Mouse (Mus musculus): Measurements from ENCODE around the gene Gm5129. TPM values are rescaled to one million over a fixed set of nuclear protein-coding genes. Genes with fewer than 3 reads are reported as not detected.
"Not testable (repeated sequence)": the region's sequence is repeated elsewhere in the genome, so short reads cannot be mapped to it uniquely, and the experiment has no call there.

Gene Gm5129
- polyA plus RNA-seq, 1 experiment from 2014 or later, result not detected

GRCm38 (mm10) chr5:29747661-29748060 lies 11.9 kb upstream of the Gm5129 start:
- Histone ChIP-seq H3K27me3 (ENCODE audit: poor library complexity, severe bottlenecking) (no peaks in the 10 kb centered on the region), H3K9me3 (no peaks in the 10 kb centered on the region), H3K27ac (no peak overlapping the region), H3K36me3 (replicated peaks) (peaks cover 63% of the 10 kb centered on the region), H3K4me1 (no peaks in the 10 kb centered on the region), H3K4me3 (no peak overlapping the region)
- WGBS, result 98% methylated on average over 2 of the region's 2 CpGs
- no peak for DNase-seq (ENCODE audit: extremely low spot score, low spot score)

- 85% methylated on average over 4 of the region's 4 CpGs for WGBS
- H3K4me3 ChIP-seq, result no peak overlapping the region
- DNase-seq (ENCODE audit: extremely low spot score, low spot score), result no peak
These were observed 5.4 kb upstream of the Gm5129 start for GRCm38 (mm10) chr5:29741093-29741492.

GRCm38 (mm10) chr5:29740651-29741050 lies 4.9 kb upstream of the Gm5129 start:
- Histone ChIP-seq H3K9me3 (no peaks in the 10 kb centered on the region), H3K27ac (no peak overlapping the region), H3K4me1 (peaks cover 24% of the 10 kb centered on the region), H3K27me3 (ENCODE audit: poor library complexity, severe bottlenecking) (no peaks in the 10 kb centered on the region), H3K36me3 (replicated peaks) (peaks cover 25% of the 10 kb centered on the region), H3K4me3 (no peak overlapping the region)
- WGBS, result 87% methylated on average over 1 of the region's 1 CpGs
- DNase-seq (ENCODE audit: extremely low spot score, low spot score), result no peak

More at GRCm38 (mm10) chr5:29741093-29741492, 5.4 kb upstream of the Gm5129 start:
- no peak overlapping the region for H3K27ac ChIP-seq
- H3K27me3 ChIP-seq (ENCODE audit: poor library complexity, severe bottlenecking), result no peaks in the 10 kb centered on the region
- H3K4me1 ChIP-seq, result peaks cover 24% of the 10 kb centered on the region
- no peaks in the 10 kb centered on the region for H3K9me3 ChIP-seq
- H3K36me3 ChIP-seq (replicated peaks), result peaks cover 25% of the 10 kb centered on the region

GRCm38 (mm10) chr5:29738076-29738475 lies 2.3 kb upstream of the Gm5129 start:
- H3K36me3 ChIP-seq (replicated peaks), result peaks cover 17% of the 10 kb centered on the region

GRCm38 (mm10) chr5:29737471-29737870 lies 1.7 kb upstream of the Gm5129 start:
- DNase-seq (ENCODE audit: extremely low spot score, low spot score), result no peak
- Histone ChIP-seq H3K4me3 (peak overlapping the region; percentile 98), H3K9me3 (no peaks in the 10 kb centered on the region), H3K27ac (no peak overlapping the region), H3K36me3 (replicated peaks) (peaks cover 11% of the 10 kb centered on the region), H3K27me3 (ENCODE audit: poor library complexity, severe bottlenecking) (no peaks in the 10 kb centered on the region), H3K4me1 (peaks cover 33% of the 10 kb centered on the region)
- 91% methylated on average over 5 of the region's 5 CpGs for WGBS

More at GRCm38 (mm10) chr5:29738076-29738475, 2.3 kb upstream of the Gm5129 start:
- WGBS, result 87% methylated on average over 4 of the region's 4 CpGs
- Histone ChIP-seq H3K9me3 (no peaks in the 10 kb centered on the region), H3K27ac (no peak overlapping the region), H3K4me1 (peaks cover 33% of the 10 kb centered on the region), H3K4me3 (peak overlapping the region; percentile 5; the same call in 1 of the 2 replicates), H3K27me3 (ENCODE audit: poor library complexity, severe bottlenecking) (no peaks in the 10 kb centered on the region)
- no peak for DNase-seq (ENCODE audit: extremely low spot score, low spot score)

- WGBS, result 74% methylated on average over 9 of the region's 9 CpGs
- no peaks in the 10 kb centered on the region for H3K9me3 ChIP-seq
- DNase-seq (ENCODE audit: extremely low spot score, low spot score), result no peak
- H3K27ac ChIP-seq, result peak overlapping the region; percentile 93; the same call in 1 of the 2 replicates
- H3K4me3 ChIP-seq, result peak overlapping the region; percentile 98
- H3K36me3 ChIP-seq (replicated peaks), result peaks cover 6% of the 10 kb centered on the region
- no peaks in the 10 kb centered on the region for H3K27me3 ChIP-seq (ENCODE audit: poor library complexity, severe bottlenecking)
- H3K4me1 ChIP-seq, result peaks cover 33% of the 10 kb centered on the region
These were observed 1.2 kb upstream of the Gm5129 start for GRCm38 (mm10) chr5:29736942-29737341.

- no peaks in the 10 kb centered on the region for H3K9me3 ChIP-seq
- no peaks in the 10 kb centered on the region for H3K27me3 ChIP-seq (ENCODE audit: poor library complexity, severe bottlenecking)
- H3K36me3 ChIP-seq (replicated peaks), result no peaks in the 10 kb centered on the region
- no peak for DNase-seq (ENCODE audit: extremely low spot score, low spot score)
- 2% methylated on average over 48 of the region's 48 CpGs for WGBS
- peak overlapping the region; percentile 93 for H3K27ac ChIP-seq
- peaks cover 33% of the 10 kb centered on the region for H3K4me1 ChIP-seq
- H3K4me3 ChIP-seq, result peak overlapping the region; percentile 98
These were observed 551 bp upstream of the Gm5129 start for GRCm38 (mm10) chr5:29736073-29736900.

- Histone ChIP-seq H3K27me3 (ENCODE audit: poor library complexity, severe bottlenecking) (no peaks in the 10 kb centered on the region), H3K4me3 (peak overlapping the region; percentile 98), H3K4me1 (peaks cover 33% of the 10 kb centered on the region), H3K9me3 (no peaks in the 10 kb centered on the region), H3K36me3 (replicated peaks) (no peaks in the 10 kb centered on the region), H3K27ac (peak overlapping the region; percentile 93)
- no peak for DNase-seq (ENCODE audit: extremely low spot score, low spot score)
- WGBS, result 57% methylated on average over 6 of the region's 6 CpGs
These were observed 765 bp downstream of the Gm5129 start for GRCm38 (mm10) chr5:29734831-29735510.

- not testable (repeated sequence) for H3K27me3 ChIP-seq (ENCODE audit: poor library complexity, severe bottlenecking); H3K36me3 ChIP-seq (replicated peaks); H3K27ac ChIP-seq; DNase-seq (ENCODE audit: extremely low spot score, low spot score); H3K9me3 ChIP-seq; H3K4me1 ChIP-seq; H3K4me3 ChIP-seq
- 83% methylated on average over 5 of the region's 5 CpGs for WGBS
These were observed 9.7 kb downstream of the Gm5129 start for GRCm38 (mm10) chr5:29726070-29726469.

- Histone ChIP-seq H3K27ac (no peak overlapping the region), H3K36me3 (replicated peaks) (no peaks in the 10 kb centered on the region), H3K9me3 (peaks cover 3% of the 10 kb centered on the region; the same call in 1 of the 2 replicates), H3K4me3 (no peak overlapping the region), H3K27me3 (ENCODE audit: poor library complexity, severe bottlenecking) (no peaks in the 10 kb centered on the region), H3K4me1 (no peaks in the 10 kb centered on the region)
- WGBS, result 91% methylated on average over 2 of the region's 2 CpGs
- no peak for DNase-seq (ENCODE audit: extremely low spot score, low spot score)
These were observed 10.4 kb downstream of the Gm5129 start for GRCm38 (mm10) chr5:29725369-29725768.

GRCm38 (mm10) chr5:29721159-29721558 lies 14.6 kb downstream of the Gm5129 start:
- Histone ChIP-seq H3K27ac (no peak overlapping the region), H3K36me3 (replicated peaks) (no peaks in the 10 kb centered on the region), H3K4me1 (no peaks in the 10 kb centered on the region), H3K4me3 (no peak overlapping the region), H3K27me3 (ENCODE audit: poor library complexity, severe bottlenecking) (no peaks in the 10 kb centered on the region), H3K9me3 (peaks cover 3% of the 10 kb centered on the region; the same call in 1 of the 2 replicates)
- DNase-seq (ENCODE audit: extremely low spot score, low spot score), result no peak
- WGBS, result 28% methylated on average over 1 of the region's 1 CpGs

- 59% methylated on average over 1 of the region's 1 CpGs for WGBS
- Histone ChIP-seq H3K27me3 (ENCODE audit: poor library complexity, severe bottlenecking) (no peaks in the 10 kb centered on the region), H3K27ac (no peak overlapping the region), H3K4me3 (no peak overlapping the region), H3K36me3 (replicated peaks) (no peaks in the 10 kb centered on the region), H3K9me3 (no peaks in the 10 kb centered on the region), H3K4me1 (peaks cover 5% of the 10 kb centered on the region)
- DNase-seq (ENCODE audit: extremely low spot score, low spot score), result no peak
These were observed 22.8 kb downstream of the Gm5129 start for GRCm38 (mm10) chr5:29712906-29713305.

- H3K27ac ChIP-seq, result no peak overlapping the region
- no peak for DNase-seq (ENCODE audit: extremely low spot score, low spot score)
- no peaks in the 10 kb centered on the region for H3K27me3 ChIP-seq (ENCODE audit: poor library complexity, severe bottlenecking)
- peaks cover 5% of the 10 kb centered on the region for H3K4me1 ChIP-seq
- no peaks in the 10 kb centered on the region for H3K36me3 ChIP-seq (replicated peaks)
- H3K4me3 ChIP-seq, result no peak overlapping the region
- H3K9me3 ChIP-seq, result no peaks in the 10 kb centered on the region
These were observed 24.1 kb downstream of the Gm5129 start for GRCm38 (mm10) chr5:29711631-29712030.

All from forebrain, embryonic 10.5 days (tissue).